Mouse (Mus musculus) CH12.LX (cell line): ENCODE measurements around the gene Grap. TPM values are rescaled to one million over a fixed set of nuclear protein-coding genes. Genes with fewer than 3 reads are reported as not detected.

Experiments used
- DNase-seq: peaks from one replicate; pipeline ENCODE4 v3.0.0-alpha.2; 2013; ENCODE audit errors: extremely low read depth
- H3K27ac ChIP-seq: 2 replicates; pipeline ENCODE4 v1.5.1; 2012; ENCODE audit warnings: low read depth, mild to moderate bottlenecking, control low read depth, moderate library complexity; ENCODE audit not compliant: insufficient read depth
- H3K27me3 ChIP-seq: replicated peaks from 2 replicates; pipeline ENCODE3; 2012; ENCODE audit warnings: inconsistent platforms
- H3K36me3 ChIP-seq, 2 experiments: replicated peaks in 1 of 2; 2 replicates each; pipeline versions ENCODE3 to v1.6.1; 2012; ENCODE audit warnings: inconsistent platforms in 1 of 2, low read length in 1 of 2, mild to moderate bottlenecking in 1 of 2, mixed read lengths in 1 of 2, moderate library complexity in 1 of 2; ENCODE audit not compliant: control insufficient read depth in 1 of 2, insufficient read depth in 1 of 2
- H3K4me1 ChIP-seq, 2 experiments: 2 replicates each; pipeline ENCODE4 v1.6.1; 2012; ENCODE audit warnings: inconsistent platforms in 1 of 2, moderate library complexity in 1 of 2; ENCODE audit not compliant: insufficient read depth in 2 of 2, control insufficient read depth in 1 of 2
- H3K4me2 ChIP-seq: 2 replicates; pipeline ENCODE4 v1.6.1; 2012; ENCODE audit warnings: low read depth, mild to moderate bottlenecking, control low read depth; ENCODE audit not compliant: poor library complexity, insufficient read depth, severe bottlenecking
- H3K4me3 ChIP-seq, 3 experiments: fragments of 150-350 bp in 1 of 3; sonication (generic) in 1 of 3; replicated peaks in 1 of 3; 2 replicates each; pipeline versions ENCODE3 to v1.5.1; 2011 to 2012; ENCODE audit warnings: low read depth in 2 of 3, low read length in 2 of 3, mild to moderate bottlenecking in 2 of 3, moderate library complexity in 2 of 3, control low read depth in 1 of 3, improper control_type of control experiment in 1 of 3, inconsistent platforms in 1 of 3, mixed read lengths in 1 of 3; ENCODE audit not compliant: poor library complexity in 1 of 3
- H3K79me2 ChIP-seq: replicated peaks from 2 replicates; pipeline ENCODE4 v1.6.1; 2012; ENCODE audit warnings: mild to moderate bottlenecking, moderate library complexity; ENCODE audit not compliant: control insufficient read depth, poor library complexity, insufficient read depth, severe bottlenecking; ENCODE audit errors: extremely low read depth
- H3K9ac ChIP-seq: 2 replicates; pipeline ENCODE4 v1.6.1; 2012; ENCODE audit warnings: low read depth, mild to moderate bottlenecking, control low read depth, moderate library complexity; ENCODE audit not compliant: insufficient read depth
- H3K9me3 ChIP-seq: replicated peaks from 2 replicates; pipeline ENCODE3; 2012; ENCODE audit warnings: low read length, inconsistent platforms, mixed read lengths
- BHLHE40 ChIP-seq: IDR thresholded peaks from 2 replicates; pipeline ENCODE4 v1.6.1; 2011; ENCODE audit warnings: mild to moderate bottlenecking, low read depth, low read length, improper control_type of control experiment
- CHD1 ChIP-seq: IDR thresholded peaks from 2 replicates; pipeline ENCODE4 v1.6.1; 2012; ENCODE audit warnings: low read depth, low read length, improper control_type of control experiment, inconsistent platforms
- CHD2 ChIP-seq: IDR thresholded peaks from 2 replicates; pipeline ENCODE4 v1.6.1; 2011; ENCODE audit warnings: low read length, improper control_type of control experiment
- CTCF ChIP-seq, 2 experiments: IDR thresholded peaks in 1 of 2; conservative IDR thresholded peaks in 1 of 2; 2 replicates each; pipeline ENCODE4 v1.5.1; 2011 to 2012; ENCODE audit warnings: low read depth in 2 of 2, low read length in 2 of 2, improper control_type of control experiment in 1 of 2, inconsistent platforms in 1 of 2, mild to moderate bottlenecking in 1 of 2, moderate library complexity in 1 of 2
- ELF1 ChIP-seq: IDR thresholded peaks from 2 replicates; pipeline ENCODE4 v1.6.1; 2014; ENCODE audit warnings: low read depth, mild to moderate bottlenecking, inconsistent platforms, low read length, improper control_type of control experiment
- EP300 ChIP-seq: IDR thresholded peaks from 2 replicates; pipeline ENCODE4 v1.6.1; 2011; ENCODE audit warnings: low read length, improper control_type of control experiment
- ETS1 ChIP-seq: conservative IDR thresholded peaks from 2 replicates; pipeline ENCODE4 v1.6.1; 2012; ENCODE audit warnings: low read depth, mild to moderate bottlenecking, inconsistent platforms, low read length, improper control_type of control experiment, moderate library complexity
- GABPA ChIP-seq: IDR thresholded peaks from 2 replicates; pipeline ENCODE4 v1.6.1; 2012; ENCODE audit warnings: low read depth, low read length, improper control_type of control experiment, inconsistent platforms; ENCODE audit not compliant: insufficient replicate concordance
- HCFC1 ChIP-seq: IDR thresholded peaks from 2 replicates; pipeline ENCODE4 v1.6.1; 2012; ENCODE audit warnings: low read depth, mild to moderate bottlenecking, inconsistent platforms, low read length, improper control_type of control experiment
- IRF4 ChIP-seq: IDR thresholded peaks from 2 replicates; pipeline ENCODE4 v1.6.1; 2014; ENCODE audit warnings: low read depth, mild to moderate bottlenecking, inconsistent platforms, low read length, improper control_type of control experiment
- JUN ChIP-seq: IDR thresholded peaks from 2 replicates; pipeline ENCODE4 v1.6.1; 2011; ENCODE audit warnings: low read depth, mild to moderate bottlenecking, low read length, improper control_type of control experiment, moderate library complexity; ENCODE audit not compliant: insufficient read depth
- JUND ChIP-seq: conservative IDR thresholded peaks from 2 replicates; pipeline ENCODE4 v1.6.1; 2011; ENCODE audit warnings: low read depth, low read length, improper control_type of control experiment
- KAT2A ChIP-seq: IDR thresholded peaks from 2 replicates; pipeline ENCODE4 v1.6.1; 2012; ENCODE audit warnings: low read length, improper control_type of control experiment, inconsistent platforms; ENCODE audit not compliant: insufficient replicate concordance
- MAFK ChIP-seq: IDR thresholded peaks from 2 replicates; pipeline ENCODE4 v1.6.1; 2011; ENCODE audit warnings: low read length, improper control_type of control experiment; ENCODE audit not compliant: insufficient replicate concordance
- MAX ChIP-seq: IDR thresholded peaks from 2 replicates; pipeline ENCODE4 v1.6.1; 2011; ENCODE audit warnings: low read length, improper control_type of control experiment
- MAZ ChIP-seq: IDR thresholded peaks from 2 replicates; pipeline ENCODE4 v1.6.1; 2012; ENCODE audit warnings: low read depth, mild to moderate bottlenecking, inconsistent platforms, low read length, improper control_type of control experiment, moderate library complexity
- MEF2A ChIP-seq: IDR thresholded peaks from 2 replicates; pipeline ENCODE4 v1.6.1; 2014; ENCODE audit warnings: low read depth, mild to moderate bottlenecking, inconsistent platforms, low read length, improper control_type of control experiment, borderline replicate concordance
- MXI1 ChIP-seq: IDR thresholded peaks from 2 replicates; pipeline ENCODE4 v1.6.1; 2011; ENCODE audit warnings: mild to moderate bottlenecking, low read depth, low read length, improper control_type of control experiment
- MYC ChIP-seq: IDR thresholded peaks from 2 replicates; pipeline ENCODE4 v1.6.1; 2011; ENCODE audit warnings: low read depth, mild to moderate bottlenecking, improper control_type of control experiment, low read length
- NELFE ChIP-seq: IDR thresholded peaks from 2 replicates; pipeline ENCODE4 v1.6.1; 2011; ENCODE audit warnings: low read depth, low read length, improper control_type of control experiment
- NRF1 ChIP-seq: IDR thresholded peaks from 2 replicates; pipeline ENCODE4 v1.6.1; 2014; ENCODE audit warnings: low read depth, mild to moderate bottlenecking, inconsistent platforms, low read length, improper control_type of control experiment, moderate library complexity
- PAX5 ChIP-seq: IDR thresholded peaks from 2 replicates; pipeline ENCODE4 v1.6.1; 2012; ENCODE audit warnings: low read length, inconsistent platforms, mixed read lengths
- POLR2A ChIP-seq: IDR thresholded peaks from 2 replicates; pipeline ENCODE4 v1.6.1; 2011; ENCODE audit warnings: low read depth, mild to moderate bottlenecking, improper control_type of control experiment, low read length
- POLR2AphosphoS2 ChIP-seq: IDR thresholded peaks from 2 replicates; pipeline ENCODE4 v1.6.1; 2011; ENCODE audit warnings: low read depth, low read length, improper control_type of control experiment
- RAD21 ChIP-seq: IDR thresholded peaks from 2 replicates; pipeline ENCODE4 v1.6.1; 2011; ENCODE audit warnings: low read depth, mild to moderate bottlenecking, low read length, improper control_type of control experiment, moderate library complexity
- RCOR1 ChIP-seq: conservative IDR thresholded peaks from 2 replicates; pipeline ENCODE4 v1.6.1; 2012; ENCODE audit warnings: low read depth, mild to moderate bottlenecking, inconsistent platforms, low read length, improper control_type of control experiment
- SIN3A ChIP-seq: IDR thresholded peaks from 2 replicates; pipeline ENCODE4 v1.6.1; 2012; ENCODE audit warnings: low read length, improper control_type of control experiment, inconsistent platforms
- SMC3 ChIP-seq: IDR thresholded peaks from 2 replicates; pipeline ENCODE4 v1.6.1; 2011; ENCODE audit warnings: low read depth, low read length, improper control_type of control experiment
- TBP ChIP-seq: conservative IDR thresholded peaks from 2 replicates; pipeline ENCODE4 v1.6.1; 2011; ENCODE audit warnings: low read depth, low read length, improper control_type of control experiment
- TCF12 ChIP-seq: IDR thresholded peaks from 2 replicates; pipeline ENCODE4 v1.6.1; 2014; ENCODE audit warnings: low read depth, mild to moderate bottlenecking, inconsistent platforms, low read length, improper control_type of control experiment
- UBTF ChIP-seq: IDR thresholded peaks from 2 replicates; pipeline ENCODE4 v1.6.1; 2012; ENCODE audit warnings: low read depth, mild to moderate bottlenecking, inconsistent platforms, low read length, improper control_type of control experiment, moderate library complexity
- USF1 ChIP-seq: IDR thresholded peaks from 2 replicates; pipeline ENCODE4 v1.6.1; 2014; ENCODE audit warnings: low read depth, mild to moderate bottlenecking, inconsistent platforms, low read length, improper control_type of control experiment
- USF2 ChIP-seq: conservative IDR thresholded peaks from 2 replicates; pipeline ENCODE4 v1.6.1; 2011; ENCODE audit warnings: low read depth, low read length, improper control_type of control experiment
- ZKSCAN1 ChIP-seq: IDR thresholded peaks from 2 replicates; pipeline ENCODE4 v1.6.1; 2012; ENCODE audit warnings: low read depth, inconsistent platforms, low read length, improper control_type of control experiment, borderline replicate concordance
- ZMIZ1 ChIP-seq: IDR thresholded peaks from 2 replicates; pipeline ENCODE4 v1.6.1; 2012; ENCODE audit warnings: low read depth, mild to moderate bottlenecking, inconsistent platforms, low read length, improper control_type of control experiment
- ZNF384 ChIP-seq: IDR thresholded peaks from 2 replicates; pipeline ENCODE4 v1.6.1; 2012; ENCODE audit warnings: low read depth, low read length, improper control_type of control experiment, inconsistent platforms
- dilution Hi-C: fragments of 300-500 bp; cut with MboI; formaldehyde crosslinking; loops from 2 replicates; pipeline ENCODE4 v1.14.3; 2020; ENCODE audit warnings: low sequenced_read_pairs; ENCODE audit not compliant: extremely low pct_unique_long_range_greater_than_20kb, extremely low pct_ligation_motif_present
- in situ Hi-C: fragments of 300-500 bp; cut with MboI; formaldehyde crosslinking; loops from 3 replicates; pipeline ENCODE4 v1.14.3; 2019; ENCODE audit warnings: low sequenced_read_pairs, low pct_ligation_motif_present, low pct_unique_long_range_greater_than_20kb, mixed read lengths
- polyA plus RNA-seq: library from polyadenylated mRNA; unstranded; fragments of >175 nt; gene quantifications from 2 replicates; pipeline ENCODE4 v1.2.1, GENCODE M21; 2012; ENCODE audit warnings: low read depth; ENCODE audit not compliant: insufficient read length
- total RNA-seq, 2 experiments: library from RNA; depleted of rRNA; stranded (reverse); fragments of 300-350 nt in 1 of 2; fragments of >200 nt in 1 of 2; gene quantifications; 2 replicates each; pipeline ENCODE4 v1.2.3; 2012 to 2014

Grap gene
- total and polyA plus RNA-seq, 3 experiments: 274 to 412 (median 280) TPM

DNA sequence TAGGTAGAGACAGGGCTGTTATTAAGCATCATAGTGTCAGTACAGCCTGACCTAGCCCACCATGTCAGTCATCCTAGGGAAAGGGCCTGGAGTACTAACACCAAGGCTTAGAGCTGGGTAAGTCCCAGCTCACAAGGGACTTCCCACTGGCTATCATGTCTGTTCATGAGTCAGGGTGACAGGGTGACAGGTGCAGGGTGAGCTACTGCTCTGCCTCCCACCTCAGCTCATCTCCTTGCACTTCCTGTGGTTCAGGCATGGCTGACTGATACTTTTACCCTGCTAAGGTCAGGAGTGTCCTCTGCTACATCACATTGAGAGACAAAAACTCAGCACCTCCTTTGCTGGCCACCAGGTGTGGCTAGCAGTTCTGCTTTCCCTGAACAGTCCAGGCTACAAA, 45.8 kb downstream of the Grap start:
- no peak overlapping the region for H3K9ac ChIP-seq
- peaks cover 89 to 96% of the 10 kb centered on the region in 2 experiments for H3K36me3 ChIP-seq
- peaks cover 5% of the 10 kb centered on the region; the same call in 1 of the 2 replicates for H3K79me2 ChIP-seq
- H3K27me3 ChIP-seq: no peaks in the 10 kb centered on the region
- peaks cover 41 to 91% of the 10 kb centered on the region in 2 experiments for H3K4me1 ChIP-seq
- DNase-seq: peak; percentile 87
- dilution Hi-C loops (no loop called here), in situ Hi-C loops (no loop called here)
- peak overlapping the region; percentile 89 for H3K27ac ChIP-seq
- no peaks in the 10 kb centered on the region for H3K9me3 ChIP-seq
- no peak for TF ChIP-seq POLR2AphosphoS2
- 0 out of 2 replicates have a peak, but pooled peaks have one; percentile 25 for TF ChIP-seq POLR2A
- TF ChIP-seq ELF1: peak; percentile 82
- no peak for TF ChIP-seq USF2
- TF ChIP-seq MAX: peak; percentile 79
- TF ChIP-seq SMC3: peak; percentile 40; the same call in 1 of the 2 replicates
- peak; percentile 55; the same call in 1 of the 2 replicates for TF ChIP-seq CHD1
- TF ChIP-seq UBTF: 0 out of 2 replicates have a peak, but pooled peaks have one; percentile 38
- TF ChIP-seq ZMIZ1: peak; percentile 71; the same call in 1 of the 2 replicates
- no peak for TF ChIP-seq GABPA
- TF ChIP-seq CTCF (conservative IDR thresholded peaks at IDR 0.05 in 1 of 2, IDR thresholded peaks at IDR 0.05 in 1 of 2; ENCODE audit: low read depth in 2 of 2, low read length in 2 of 2): peak in 1 of 2 experiments; percentile 44; a peak in 2 of 4 replicates
- 0 out of 2 replicates have a peak, but pooled peaks have one; percentile 19 for TF ChIP-seq CHD2
- TF ChIP-seq IRF4: peak; percentile 83
- TF ChIP-seq JUN: peak; percentile 29; the same call in 1 of the 2 replicates
- peak; percentile 83 for TF ChIP-seq ETS1
- peak; percentile 19 for TF ChIP-seq RAD21
- no peak for TF ChIP-seq MAFK
- TF ChIP-seq NELFE: no peak
- TF ChIP-seq ZNF384: no peak
- peak; percentile 87; the same call in 1 of the 2 replicates for TF ChIP-seq RCOR1
- 0 out of 2 replicates have a peak, but pooled peaks have one; percentile 11 for TF ChIP-seq JUND
- no peak for TF ChIP-seq MXI1
- no peak for TF ChIP-seq USF1
- peak; percentile 69 for TF ChIP-seq SIN3A
- peak; percentile 35; the same call in 1 of the 2 replicates for TF ChIP-seq HCFC1
- TF ChIP-seq EP300: peak; percentile 88
- peak; percentile 52 for TF ChIP-seq NRF1
- peak; percentile 95 for TF ChIP-seq TCF12
- no peak for TF ChIP-seq PAX5
- TF ChIP-seq ZKSCAN1: no peak
- peak; percentile 82 for TF ChIP-seq BHLHE40
- TF ChIP-seq MYC: peak; percentile 74
- TF ChIP-seq MEF2A: peak; percentile 73
- TF ChIP-seq KAT2A: no peak
- 0 out of 2 replicates have a peak, but pooled peaks have one; percentile 27 for TF ChIP-seq TBP
- peak; percentile 67; the same call in 1 of the 2 replicates for TF ChIP-seq MAZ
- 0 out of 2 replicates have a peak overlapping the region, but pooled peaks have one; percentile 23 for H3K4me2 ChIP-seq
- peak overlapping the region in 1 of 3 experiments; percentile 20 for H3K4me3 ChIP-seq
